Mouse (Mus musculus) heart, adult 18-20 months (tissue): Measurements from ENCODE around the gene Rcsd1. TPM values are rescaled to one million over a fixed set of nuclear protein-coding genes. Genes with fewer than 3 reads are reported as not detected.

Experiments
- DNase-seq, 2 experiments: peaks; one replicate each; pipeline ENCODE4 v3.0.0; 2021 to 2022; ENCODE audit warnings: mixed read lengths in 1 of 2
- total RNA-seq, 2 experiments: library from RNA; stranded (reverse); gene quantifications; 2 replicates each; pipeline ENCODE4 v1.2.3; 2021

Rcsd1 gene
- total RNA-seq, 2 experiments from 2014 or later, result 66.6 to 67.6 TPM

GRCm38 (mm10) chr1:165717711-165718542 lies 8.4 kb upstream of the Rcsd1 start:
- DNase-seq, result peak; percentile 86 to 95

DNA sequence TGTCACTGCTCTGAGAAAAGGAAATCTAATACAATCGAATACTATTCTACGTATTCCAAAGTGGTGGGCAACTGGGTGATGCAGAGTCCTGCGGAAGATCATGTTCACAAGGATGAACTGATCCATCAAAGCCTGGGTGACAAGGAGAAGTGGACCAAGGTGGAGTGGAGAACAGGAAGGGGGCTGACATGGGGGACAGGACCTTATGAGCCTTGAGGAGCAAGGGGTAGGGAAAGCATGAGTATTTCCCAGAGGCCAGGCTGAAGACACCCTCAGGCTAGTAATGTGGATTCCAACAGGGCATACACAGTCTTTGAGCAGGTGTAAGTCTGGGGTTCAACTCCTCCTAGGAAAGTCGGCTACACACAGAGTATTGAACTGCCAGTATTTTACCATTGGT lies 6.9 kb upstream of the Rcsd1 start:
- no peak for DNase-seq

GRCm38 (mm10) chr1:165713798-165714197 lies 4.2 kb upstream of the Rcsd1 start:
- DNase-seq, result peak; percentile 53 to 61

DNA sequence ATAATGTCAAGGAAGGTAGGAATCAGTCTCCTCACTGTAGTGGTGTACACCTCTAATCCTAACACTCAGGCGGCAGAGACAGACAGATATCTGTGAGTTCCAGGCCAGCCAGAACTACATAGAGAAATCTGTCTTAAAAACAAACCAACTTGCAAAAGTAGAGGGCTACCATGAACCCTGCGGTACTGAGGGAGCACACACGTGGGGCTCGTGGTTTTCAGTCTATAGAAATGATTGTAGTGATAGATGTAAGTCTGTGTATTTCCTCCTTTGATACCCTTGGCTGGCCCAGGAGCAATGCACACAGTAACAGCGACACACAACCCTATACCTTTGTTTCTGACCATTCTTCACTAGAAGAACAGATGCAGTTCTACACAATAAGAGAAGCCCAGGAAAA lies 2.4 kb upstream of the Rcsd1 start:
- no peak for DNase-seq

DNA sequence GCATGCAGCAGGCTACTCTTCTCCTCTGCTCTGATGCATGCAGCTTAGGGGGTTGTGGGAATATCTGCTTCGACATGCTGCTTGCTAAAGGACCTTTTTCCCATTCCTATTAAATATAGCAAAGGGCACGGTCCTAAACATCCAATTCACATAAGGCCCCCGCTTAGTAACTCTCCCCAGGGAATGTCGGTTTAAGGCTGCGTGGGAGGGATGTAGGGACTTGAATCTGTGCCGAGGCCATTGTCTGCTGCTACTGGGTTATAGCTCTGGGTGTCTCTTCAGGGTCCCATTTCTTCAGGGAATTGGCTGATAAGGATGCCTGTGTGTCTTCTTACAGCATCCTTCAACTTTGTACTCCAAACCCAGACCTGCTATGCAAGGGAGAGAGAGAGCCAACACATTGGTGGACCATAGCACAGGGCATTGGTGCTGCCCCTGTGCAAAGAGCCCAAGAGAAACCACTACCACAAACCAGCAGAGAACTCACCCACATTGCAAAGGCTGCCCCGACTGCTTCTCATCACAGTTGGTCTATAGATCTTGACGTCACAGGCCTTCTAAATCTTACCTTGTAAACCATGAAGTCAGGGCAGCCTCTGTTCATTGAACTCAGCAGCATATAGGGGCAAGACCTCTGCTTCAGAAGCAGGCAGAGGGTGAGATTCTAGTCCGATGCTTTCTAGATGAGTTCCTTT lies 724 bp downstream of the Rcsd1 start:
- peak; percentile 58 to 59 for DNase-seq

- peak; percentile 89 to 94 for DNase-seq
These were observed 1.8 kb downstream of the Rcsd1 start for GRCm38 (mm10) chr1:165707640-165708322.

GRCm38 (mm10) chr1:165707241-165707639 lies 2.3 kb downstream of the Rcsd1 start:
- peak in 1 of 2 experiments; percentile 73 for DNase-seq

GRCm38 (mm10) chr1:165706492-165706891 lies 3.1 kb downstream of the Rcsd1 start:
- peak in 1 of 2 experiments; percentile 48 for DNase-seq

DNA sequence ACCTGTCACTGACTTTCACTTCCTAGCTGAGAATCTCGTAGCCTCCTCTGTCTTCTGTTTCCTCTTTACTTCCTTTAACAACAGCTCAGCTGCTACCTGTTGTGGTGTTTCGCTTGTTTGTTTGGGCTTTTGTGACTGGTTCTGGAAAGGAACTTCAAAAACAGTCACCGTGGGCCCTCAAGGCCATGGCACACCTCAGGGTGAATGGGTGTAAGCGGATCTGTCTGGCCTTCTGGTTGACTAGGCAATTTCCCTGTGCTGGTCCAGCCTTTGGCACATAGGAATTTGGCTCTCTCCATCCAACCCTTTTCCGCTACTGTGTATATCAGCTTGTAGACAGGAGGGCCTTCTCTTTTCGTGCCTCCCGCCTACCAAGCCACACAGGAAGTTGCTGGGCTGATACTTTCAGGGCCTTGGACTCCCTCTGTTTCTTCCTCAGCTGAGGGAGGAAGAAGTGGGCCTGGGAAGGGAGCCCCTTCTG lies 3.6 kb downstream of the Rcsd1 start:
- DNase-seq, result peak; percentile 59 to 60

- peak in 1 of 2 experiments; percentile 40 for DNase-seq
These were observed 4.2 kb downstream of the Rcsd1 start for GRCm38 (mm10) chr1:165705368-165705767.

GRCm38 (mm10) chr1:165704841-165705240 lies 4.7 kb downstream of the Rcsd1 start:
- DNase-seq, result no peak

DNA sequence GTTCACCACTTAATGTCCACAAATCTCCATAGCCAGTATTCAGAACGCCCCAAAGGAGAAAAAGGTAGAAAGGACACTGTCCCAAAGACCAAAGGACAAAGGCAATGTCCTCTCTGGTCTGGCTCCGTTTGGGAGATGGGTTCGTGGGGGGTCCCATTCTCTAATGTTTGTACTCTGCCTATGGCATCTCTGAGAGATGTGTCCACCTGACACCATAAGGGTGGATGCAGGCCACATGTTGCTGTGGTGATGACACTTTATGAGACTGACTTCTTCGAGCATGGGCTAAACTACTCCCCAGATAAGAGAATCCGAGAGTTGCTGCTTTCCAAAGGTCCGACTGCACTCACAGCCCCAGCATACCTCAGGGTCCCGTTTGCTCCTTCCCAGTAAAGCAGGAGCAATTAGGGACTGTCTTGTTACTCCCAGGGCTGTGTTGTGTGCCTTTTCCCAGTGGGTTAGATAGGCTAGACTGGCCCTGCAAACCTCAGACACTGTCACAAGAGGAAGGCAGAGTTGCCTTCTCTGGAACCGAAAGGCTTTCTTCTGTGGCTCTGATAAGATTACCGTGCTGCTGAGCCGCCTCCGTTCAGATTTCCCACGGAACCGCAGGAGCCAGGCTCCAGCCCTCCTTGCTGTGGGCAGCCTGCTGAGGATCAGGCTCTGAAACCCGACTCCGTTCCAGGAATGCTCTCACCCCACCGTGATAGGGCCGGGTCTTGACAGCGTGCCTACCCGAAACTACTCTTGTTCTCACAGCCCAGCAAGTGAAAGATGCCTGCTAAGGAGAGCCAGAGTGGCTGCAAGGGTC lies 7.1 kb downstream of the Rcsd1 start:
- DNase-seq, result peak; percentile 73 to 76

DNA sequence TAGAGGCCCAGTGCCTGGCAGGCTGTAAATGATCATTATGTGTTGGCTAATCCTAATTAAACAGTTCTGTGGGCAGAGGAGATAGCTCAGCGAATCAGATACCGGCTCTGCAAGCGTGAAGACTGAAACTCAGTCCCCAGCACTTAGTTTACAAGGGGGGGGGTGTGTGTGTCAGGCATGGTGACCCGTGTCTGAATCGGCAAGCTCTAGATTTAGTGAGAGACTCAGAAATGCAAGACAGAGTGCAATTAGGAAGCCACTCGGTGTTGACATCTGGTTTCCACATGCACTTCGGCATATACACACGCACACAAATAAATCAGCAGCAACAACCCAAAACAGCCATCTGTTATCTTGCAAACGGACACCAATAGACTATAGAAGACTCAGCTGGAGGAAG lies 8.0 kb downstream of the Rcsd1 start:
- no peak for DNase-seq

DNA sequence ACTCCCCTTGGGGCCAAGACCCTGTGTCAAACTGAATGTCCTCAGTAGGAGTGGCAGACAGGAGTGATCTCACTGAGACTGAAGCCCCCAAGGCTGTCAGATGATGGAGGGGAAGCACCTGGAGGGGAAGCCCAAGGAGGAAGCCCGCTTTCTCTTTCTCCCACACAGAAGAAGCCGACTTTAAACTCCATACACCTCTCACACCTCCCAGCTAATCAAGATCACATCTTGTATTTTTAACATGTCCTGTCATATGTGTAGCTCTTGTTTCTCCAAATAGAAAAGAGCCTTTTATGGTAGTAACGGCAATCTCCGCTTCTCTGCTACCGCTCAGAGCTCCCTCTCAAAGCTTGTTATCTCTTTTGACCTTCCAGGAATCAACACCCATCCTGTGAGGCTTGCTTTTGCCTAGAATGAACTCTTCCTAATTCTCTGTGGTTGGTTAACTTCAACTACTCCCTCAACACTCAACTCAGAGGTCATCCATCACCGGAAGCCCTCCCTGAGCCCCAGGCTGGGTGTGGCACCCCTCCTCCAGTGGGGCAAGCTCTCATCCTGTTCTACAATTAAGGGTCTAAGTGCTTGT lies 8.5 kb downstream of the Rcsd1 start:
- peak; percentile 71 to 77 for DNase-seq

DNA sequence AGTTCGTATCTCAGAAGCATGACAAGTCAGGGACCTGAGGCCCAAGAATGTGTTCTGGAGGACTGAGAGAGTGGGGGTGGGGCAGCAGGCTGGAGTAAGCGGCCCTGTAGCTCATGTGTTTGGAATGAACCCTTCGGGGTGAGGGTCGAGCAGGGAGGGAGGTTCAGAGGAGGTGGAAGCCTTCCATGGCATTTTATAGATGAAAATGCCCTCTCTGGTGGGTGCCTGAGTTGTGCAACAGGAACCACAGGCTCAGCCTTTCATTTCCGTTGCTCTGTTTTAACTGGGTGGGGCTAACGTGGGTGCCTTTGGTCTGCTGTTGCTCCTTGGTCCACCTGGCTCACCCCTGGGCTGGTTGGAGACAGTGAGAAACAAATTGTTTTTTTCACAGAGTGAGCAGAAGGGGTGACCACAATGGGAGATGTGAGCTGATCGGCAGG lies 9.2 kb downstream of the Rcsd1 start:
- peak; percentile 57 to 60 for DNase-seq

- DNase-seq, result peak; percentile 47
These were observed 11.9 kb downstream of the Rcsd1 start for GRCm38 (mm10) chr1:165697701-165698100.

DNA sequence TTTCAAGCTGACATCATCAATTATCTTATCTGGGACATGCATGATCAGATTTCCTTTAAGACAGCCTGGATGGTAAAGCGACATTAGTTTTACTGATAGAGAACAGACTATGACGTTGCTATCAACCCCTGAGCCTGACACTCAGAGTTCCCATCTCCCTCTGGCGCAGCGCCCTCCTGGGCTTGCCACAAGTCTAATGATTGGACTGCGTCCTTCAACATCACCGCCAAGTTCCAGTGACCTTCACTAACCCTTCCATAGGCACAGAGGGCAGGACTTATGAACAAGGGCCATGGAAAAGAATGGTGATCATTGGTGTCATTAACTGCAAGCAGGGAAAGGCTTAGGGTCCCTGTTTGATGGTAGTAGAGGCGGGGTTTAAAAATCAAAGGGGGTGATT lies 12.7 kb downstream of the Rcsd1 start:
- peak; percentile 73 to 76 for DNase-seq

DNA sequence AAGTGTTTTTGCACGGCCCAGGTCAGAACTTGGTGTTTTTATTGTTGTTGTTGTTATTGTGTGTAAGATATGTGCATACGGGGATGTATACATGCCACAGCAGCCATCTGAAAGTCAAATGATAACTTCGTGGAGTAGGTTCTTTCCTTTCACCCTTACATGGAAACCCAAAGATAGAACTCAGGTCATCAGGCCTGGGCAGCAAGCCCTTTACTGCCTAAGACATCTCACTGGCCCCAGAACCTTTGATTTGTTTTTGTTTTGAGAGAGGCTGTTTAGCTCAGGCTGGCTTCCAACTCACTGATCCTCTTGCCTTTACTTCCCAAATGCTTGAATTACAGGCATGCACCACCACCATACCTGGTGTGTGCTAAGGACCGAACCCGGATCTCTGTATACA lies 13.5 kb downstream of the Rcsd1 start:
- DNase-seq, result no peak

DNA sequence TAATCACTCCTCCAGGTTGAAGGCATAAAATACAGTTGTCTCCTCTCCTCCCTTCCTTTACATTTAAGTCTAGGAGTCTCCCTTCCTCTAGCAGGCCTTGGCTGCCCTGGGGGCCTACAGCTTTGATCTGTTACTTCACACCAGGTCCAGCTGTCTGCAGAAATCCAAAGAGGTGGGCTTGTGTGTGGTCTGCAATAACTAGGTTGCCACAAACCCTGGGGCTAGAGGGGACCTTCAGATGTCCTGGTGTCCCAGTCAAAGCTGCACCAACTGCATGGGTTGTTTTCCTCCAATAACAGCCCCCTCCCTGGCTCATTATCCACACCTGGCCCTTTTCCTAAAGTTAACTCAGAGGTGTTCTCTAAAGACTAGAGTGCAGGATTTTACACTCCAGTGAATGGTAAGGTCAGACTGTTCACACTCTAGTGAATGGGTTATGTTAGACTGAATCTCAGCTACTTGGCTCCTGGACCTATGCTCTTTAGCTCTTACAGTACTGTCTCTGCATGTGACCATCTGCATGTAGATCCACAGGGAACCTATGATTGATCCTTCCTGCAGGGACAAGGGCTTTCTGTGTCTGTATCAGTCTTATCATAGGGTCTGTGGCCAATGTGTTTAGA lies 14.1 kb downstream of the Rcsd1 start:
- no peak for DNase-seq

DNA sequence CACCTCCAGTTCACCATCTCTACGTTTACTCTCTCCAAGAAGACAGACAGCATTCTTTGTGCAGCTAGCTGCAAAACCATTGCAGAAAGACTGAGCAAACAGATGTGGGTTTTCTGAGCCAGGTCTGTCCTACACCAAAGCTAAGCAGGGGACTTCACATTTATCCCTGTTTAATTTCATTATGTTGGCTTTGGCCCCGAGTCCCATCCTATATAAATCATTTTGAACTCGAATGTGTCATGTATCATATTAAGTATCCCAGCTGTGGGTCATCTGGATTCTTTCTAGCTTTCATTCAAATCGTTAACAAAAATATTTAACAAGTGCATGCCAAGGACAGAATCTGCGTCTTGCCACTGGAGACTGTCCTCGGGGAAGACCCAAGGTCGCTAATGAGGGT lies 15.7 kb downstream of the Rcsd1 start:
- DNase-seq, result no peak

DNA sequence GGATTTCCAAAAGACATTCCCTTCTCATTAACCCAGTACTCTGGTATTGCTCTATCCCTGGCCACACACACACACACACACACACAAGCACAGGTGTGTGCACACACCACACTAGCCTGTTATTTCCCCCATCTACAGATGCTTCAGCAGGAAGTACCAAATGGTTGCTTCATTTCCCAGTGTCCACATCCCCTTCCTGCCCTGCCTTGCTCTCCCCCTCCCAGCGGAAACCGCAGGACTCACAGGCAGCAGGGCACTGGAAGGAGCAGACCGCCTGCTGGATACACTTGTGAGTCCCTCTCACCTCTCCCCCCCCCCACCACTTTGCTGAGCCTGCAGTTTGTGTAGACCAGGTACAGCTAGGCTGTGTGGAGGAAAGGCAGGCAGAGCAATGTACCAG lies 18.0 kb downstream of the Rcsd1 start:
- DNase-seq, result peak; percentile 76 to 91
